Mouse (Mus musculus) brain, embryonic 14.5 days (tissue): ENCODE data around the gene Gins2.

Experiments
- CTCF ChIP-seq: fragments of 200-500 bp; IDR thresholded peaks from 2 replicates; pipeline ENCODE4 v1.5.1; 2012; ENCODE audit warnings: inconsistent platforms, mild to moderate bottlenecking, moderate library complexity, borderline replicate concordance; ENCODE audit not compliant: insufficient read depth, insufficient read length; ENCODE audit errors: extremely low read depth
- POLR2A ChIP-seq: fragments of 200-500 bp; IDR thresholded peaks from 2 replicates; pipeline ENCODE4 v1.6.1; 2012; ENCODE audit warnings: mild to moderate bottlenecking, inconsistent platforms, borderline replicate concordance; ENCODE audit not compliant: poor library complexity, insufficient read depth, insufficient read length, severe bottlenecking; ENCODE audit errors: extremely low read depth

DNA sequence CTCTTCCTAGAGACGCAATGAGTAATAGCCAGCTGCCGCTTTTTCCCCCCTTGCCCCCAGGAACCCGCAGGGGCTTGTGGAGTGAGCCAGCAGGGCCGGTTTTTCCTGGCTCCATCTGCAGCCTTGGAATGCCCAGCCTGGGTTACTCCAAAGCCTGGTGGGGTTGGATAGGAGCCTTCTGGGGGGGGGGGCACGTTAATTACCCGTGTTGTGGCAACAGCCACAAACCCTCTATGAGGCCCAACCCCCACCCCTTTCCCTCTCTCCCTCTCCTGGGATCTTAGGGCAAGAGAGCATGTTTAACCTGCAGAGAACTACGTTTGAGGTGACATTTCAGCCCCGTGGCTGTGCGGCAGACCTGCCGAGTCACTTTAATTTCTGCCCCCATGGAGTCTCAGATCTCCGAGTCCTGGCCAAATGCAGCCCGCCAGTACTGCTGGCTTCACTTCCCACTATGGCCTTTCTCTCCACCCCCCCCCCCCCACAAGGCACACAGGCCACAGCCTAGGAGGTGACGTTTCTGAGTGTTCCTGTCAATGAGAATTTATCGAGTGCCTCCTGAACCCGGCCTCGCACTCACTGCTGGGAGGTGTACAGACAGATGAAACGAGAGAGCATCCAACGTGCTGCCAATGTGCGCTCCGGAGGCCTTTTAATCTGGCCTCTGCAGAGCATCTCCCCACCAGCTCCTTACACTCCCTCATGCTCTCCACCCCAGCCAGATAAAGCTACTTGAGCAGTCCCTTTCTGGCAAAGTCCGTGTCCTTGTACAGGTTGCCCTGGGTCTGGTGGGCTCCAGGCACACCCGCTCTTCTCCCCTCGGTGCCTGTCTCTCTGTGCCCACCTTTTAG lies 49.1 kb downstream of the Gins2 start:
- TF ChIP-seq CTCF (no peak), POLR2A (no peak)
